Mouse (Mus musculus): Measurements from ENCODE around the gene Otp. TPM values are rescaled to one million over a fixed set of nuclear protein-coding genes. Genes with fewer than 3 reads are reported as not detected.

Otp gene
- total and polyA plus RNA-seq, 3 experiments: not detected

DNA sequence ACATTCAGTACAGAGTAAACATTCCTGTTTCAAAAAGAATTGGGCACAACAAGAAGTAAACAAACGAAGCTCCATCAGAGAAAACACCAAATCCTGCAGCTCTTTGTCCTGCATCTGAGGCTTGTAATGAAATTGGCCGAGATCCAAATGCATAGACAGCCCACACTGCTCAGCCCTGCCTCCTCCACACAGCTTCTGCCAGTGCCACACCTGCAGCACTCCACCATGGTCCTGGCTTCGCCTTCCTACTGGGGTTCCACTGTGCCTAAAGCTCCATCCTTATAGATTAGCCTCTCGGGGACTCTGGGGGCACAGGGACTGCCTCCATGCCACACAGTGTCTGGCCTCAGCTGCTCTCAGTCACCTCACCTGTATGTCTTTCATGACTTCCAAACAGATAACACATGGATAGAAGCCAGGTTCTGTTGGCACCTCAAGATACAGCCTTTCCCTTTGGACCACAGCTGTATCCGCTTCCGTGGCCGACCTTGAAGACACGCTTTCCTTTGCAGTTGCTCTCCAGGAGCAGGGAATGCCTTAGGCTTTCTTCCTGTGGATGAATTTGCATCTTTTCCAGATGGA is 36.6 kb upstream of the Otp start:
- DNase-seq (ENCODE audit: extremely low read depth): no peak
- peaks cover 20 to 73% of the 10 kb centered on the region in 2 experiments for H3K36me3 ChIP-seq (replicated peaks in 1 of 2; ENCODE audit: control insufficient read depth in 1 of 2, insufficient read depth in 1 of 2, low read length in 1 of 2)
- dilution Hi-C loops (cut with MboI; ENCODE audit: extremely low pct_ligation_motif_present, extremely low pct_unique_long_range_greater_than_20kb, low sequenced_read_pairs): no loop called here
- H3K79me2 ChIP-seq (replicated peaks; ENCODE audit: control insufficient read depth, extremely low read depth, insufficient read depth, poor library complexity, severe bottlenecking): no peaks in the 10 kb centered on the region
- no peaks in the 10 kb centered on the region for H3K9me3 ChIP-seq (replicated peaks; ENCODE audit: low read length)
- no peaks in the 10 kb centered on the region for H3K27me3 ChIP-seq (replicated peaks)
- no peak overlapping the region for H3K27ac ChIP-seq (ENCODE audit: insufficient read depth, low read depth)
- TF ChIP-seq E2F4 (IDR thresholded peaks at IDR 0.05; ENCODE audit: insufficient replicate concordance, low read depth, low read length): no peak
- TF ChIP-seq IRF4 (IDR thresholded peaks at IDR 0.05; ENCODE audit: low read depth, low read length): no peak
- no peak for TF ChIP-seq ETS1 (conservative IDR thresholded peaks at IDR 0.05; ENCODE audit: low read depth, low read length)
- TF ChIP-seq ZKSCAN1 (IDR thresholded peaks at IDR 0.05; ENCODE audit: borderline replicate concordance, low read depth, low read length): no peak
- no peak for TF ChIP-seq USF1 (IDR thresholded peaks at IDR 0.05; ENCODE audit: low read depth, low read length)
- TF ChIP-seq KAT2A (IDR thresholded peaks at IDR 0.05; ENCODE audit: insufficient replicate concordance, low read length): no peak
- no peak for TF ChIP-seq TBP (conservative IDR thresholded peaks at IDR 0.05; ENCODE audit: low read depth, low read length)
- no peak for TF ChIP-seq JUND (conservative IDR thresholded peaks at IDR 0.05; ENCODE audit: low read depth, low read length)
- no peak for TF ChIP-seq CHD1 (IDR thresholded peaks at IDR 0.05; ENCODE audit: low read depth, low read length)
- TF ChIP-seq EP300 (IDR thresholded peaks at IDR 0.05; ENCODE audit: low read length): no peak
- TF ChIP-seq ZNF384 (IDR thresholded peaks at IDR 0.05; ENCODE audit: low read depth, low read length): no peak
- TF ChIP-seq POLR2A (IDR thresholded peaks at IDR 0.05; ENCODE audit: low read depth, low read length): no peak
- no peak for TF ChIP-seq CHD2 (IDR thresholded peaks at IDR 0.05; ENCODE audit: low read length)
- TF ChIP-seq CTCF (conservative IDR thresholded peaks at IDR 0.05 in 1 of 2, IDR thresholded peaks at IDR 0.05 in 1 of 2; ENCODE audit: low read depth in 2 of 2, low read length in 2 of 2): no peak
- TF ChIP-seq UBTF (IDR thresholded peaks at IDR 0.05; ENCODE audit: low read depth, low read length): no peak
- no peak for TF ChIP-seq MXI1 (IDR thresholded peaks at IDR 0.05; ENCODE audit: low read depth, low read length)
- no peak for TF ChIP-seq POLR2AphosphoS2 (IDR thresholded peaks at IDR 0.05; ENCODE audit: low read depth, low read length)
- H3K4me3 ChIP-seq (replicated peaks in 1 of 3; ENCODE audit: low read depth in 2 of 3, low read length in 2 of 3, poor library complexity in 1 of 3): no peak overlapping the region
- peaks cover 5 to 21% of the 10 kb centered on the region in 2 experiments; a peak in 3 of 4 replicates for H3K4me1 ChIP-seq (ENCODE audit: control insufficient read depth in 1 of 2, insufficient read depth in 2 of 2)
- in situ Hi-C loops (cut with MboI; ENCODE audit: low pct_ligation_motif_present, low pct_unique_long_range_greater_than_20kb, low sequenced_read_pairs): no loop called here
- no peak overlapping the region for H3K9ac ChIP-seq (ENCODE audit: insufficient read depth, low read depth)
- no peak overlapping the region for H3K4me2 ChIP-seq (ENCODE audit: insufficient read depth, low read depth, poor library complexity, severe bottlenecking)

DNA sequence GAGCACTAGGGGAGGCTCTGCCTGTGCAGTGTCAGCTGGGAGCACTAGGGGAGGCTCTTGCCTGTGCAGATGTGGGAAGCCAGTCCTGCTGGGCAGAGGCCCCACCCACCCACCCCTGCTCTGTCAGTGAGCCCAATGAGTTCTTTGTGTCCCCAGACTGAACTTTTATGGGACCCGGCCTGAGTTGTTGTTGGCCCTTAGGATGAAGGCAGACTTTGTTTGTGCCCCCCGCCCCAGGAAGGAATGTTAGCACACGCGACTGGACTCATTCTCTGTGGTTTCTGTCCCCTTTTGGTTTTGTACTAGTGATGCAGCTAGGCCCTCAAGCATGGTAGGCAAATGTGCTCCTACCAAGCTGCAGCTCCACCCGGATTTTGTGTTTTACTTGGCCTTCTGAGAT is 32.2 kb upstream of the Otp start:
- H3K36me3 ChIP-seq (replicated peaks in 1 of 2; ENCODE audit: control insufficient read depth in 1 of 2, insufficient read depth in 1 of 2, low read length in 1 of 2): peaks cover 13 to 44% of the 10 kb centered on the region in 2 experiments

More for the DNA sequence above, 32.2 kb upstream of the Otp start:
- in situ Hi-C loops (cut with MboI; ENCODE audit: low pct_ligation_motif_present, low pct_unique_long_range_greater_than_20kb, low sequenced_read_pairs): no loop called here
- DNase-seq (ENCODE audit: extremely low read depth): no peak
- Histone ChIP-seq H3K79me2 (replicated peaks; ENCODE audit: control insufficient read depth, extremely low read depth, insufficient read depth, poor library complexity, severe bottlenecking) (no peaks in the 10 kb centered on the region), H3K4me3 (replicated peaks in 1 of 3; ENCODE audit: low read depth in 2 of 3, low read length in 2 of 3, poor library complexity in 1 of 3) (no peak overlapping the region), H3K4me1 (ENCODE audit: control insufficient read depth in 1 of 2, insufficient read depth in 2 of 2) (peaks cover 1 to 13% of the 10 kb centered on the region in 2 experiments; a peak in 3 of 4 replicates), H3K9ac (ENCODE audit: insufficient read depth, low read depth) (no peak overlapping the region), H3K27me3 (replicated peaks) (no peaks in the 10 kb centered on the region), H3K4me2 (ENCODE audit: insufficient read depth, low read depth, poor library complexity, severe bottlenecking) (no peak overlapping the region), H3K27ac (ENCODE audit: insufficient read depth, low read depth) (no peak overlapping the region), H3K9me3 (replicated peaks; ENCODE audit: low read length) (no peaks in the 10 kb centered on the region)
- dilution Hi-C loops (cut with MboI; ENCODE audit: extremely low pct_ligation_motif_present, extremely low pct_unique_long_range_greater_than_20kb, low sequenced_read_pairs): no loop called here
- TF ChIP-seq IRF4 (IDR thresholded peaks at IDR 0.05; ENCODE audit: low read depth, low read length) (no peak), CHD2 (IDR thresholded peaks at IDR 0.05; ENCODE audit: low read length) (no peak), ZMIZ1 (IDR thresholded peaks at IDR 0.05; ENCODE audit: low read depth, low read length) (no peak), RAD21 (IDR thresholded peaks at IDR 0.05; ENCODE audit: low read depth, low read length) (no peak), EP300 (IDR thresholded peaks at IDR 0.05; ENCODE audit: low read length) (no peak), RCOR1 (conservative IDR thresholded peaks at IDR 0.05; ENCODE audit: low read depth, low read length) (no peak), GABPA (IDR thresholded peaks at IDR 0.05; ENCODE audit: insufficient replicate concordance, low read depth, low read length) (no peak), PAX5 (IDR thresholded peaks at IDR 0.05; ENCODE audit: low read length) (no peak), SIN3A (IDR thresholded peaks at IDR 0.05; ENCODE audit: low read length) (no peak)

Data from CH12.LX (cell line).